Mouse (Mus musculus) C2C12 (cell line): ENCODE measurements around the gene Cel.

Experiments
- CEBPB ChIP-seq: IDR thresholded peaks from one replicate; pipeline ENCODE4 v1.6.1; 2011; ENCODE audit warnings: low read depth, mild to moderate bottlenecking, control low read depth, moderate library complexity
- CTCF ChIP-seq: IDR thresholded peaks from one replicate; pipeline ENCODE4 v1.5.1; 2011; ENCODE audit not compliant: control insufficient read depth, insufficient read depth, insufficient read length
- FOSL1 ChIP-seq: IDR thresholded peaks from one replicate; pipeline ENCODE4 v1.8.0; 2011; ENCODE audit warnings: mild to moderate bottlenecking, low read length; ENCODE audit not compliant: poor library complexity, insufficient read depth, severe bottlenecking
- MAX ChIP-seq: IDR thresholded peaks from one replicate; pipeline ENCODE4 v1.6.1; 2011; ENCODE audit warnings: mild to moderate bottlenecking, control low read depth
- MYOG ChIP-seq: IDR thresholded peaks from one replicate; pipeline ENCODE4 v1.6.1; 2011; ENCODE audit not compliant: control insufficient read depth, insufficient read length; ENCODE audit errors: extremely low read depth
- USF1 ChIP-seq: IDR thresholded peaks from one replicate; pipeline ENCODE4 v1.6.1; 2011; ENCODE audit warnings: low read depth, mild to moderate bottlenecking, control low read depth, moderate library complexity

GRCm38 (mm10) chr2:28601720-28602590 is 38.8 kb upstream of the Cel start:
- no peak for TF ChIP-seq USF1
- no peak for TF ChIP-seq CTCF
- no peak for TF ChIP-seq CEBPB
- no peak for TF ChIP-seq MAX
- TF ChIP-seq FOSL1 = no peak
- TF ChIP-seq MYOG = no peak
